Mouse (Mus musculus) cortical plate, adult 2 months (tissue): Measurements from ENCODE around the gene Gm28710. TPM values are rescaled to one million over a fixed set of nuclear protein-coding genes. Genes with fewer than 3 reads are reported as not detected.

Experiments used
- H3K27ac ChIP-seq: fragments of 200-500 bp; 2 replicates; pipeline ENCODE4 v1.5.1; 2012; ENCODE audit warnings: low read length, control low read depth, inconsistent platforms; ENCODE audit not compliant: insufficient read depth
- H3K4me1 ChIP-seq: fragments of 200-500 bp; 2 replicates; pipeline ENCODE4 v1.6.1; 2011; ENCODE audit warnings: low read length; ENCODE audit not compliant: control insufficient read depth, insufficient read depth
- H3K4me3 ChIP-seq: fragments of 200-500 bp; 2 replicates; pipeline ENCODE4 v1.5.1; 2011; ENCODE audit warnings: mild to moderate bottlenecking, low read length, control low read depth; ENCODE audit not compliant: insufficient read depth
- CTCF ChIP-seq: fragments of 200-500 bp; IDR thresholded peaks from 2 replicates; pipeline ENCODE4 v1.5.1; 2011; ENCODE audit warnings: mild to moderate bottlenecking, control low read depth, low read length; ENCODE audit not compliant: insufficient read depth; ENCODE audit errors: extremely low read depth
- POLR2A ChIP-seq: fragments of 200-500 bp; IDR thresholded peaks from 2 replicates; pipeline ENCODE4 v1.6.1; 2011; ENCODE audit warnings: mild to moderate bottlenecking, low read length, control low read depth; ENCODE audit not compliant: insufficient read depth; ENCODE audit errors: extremely low read depth
- polyA plus RNA-seq: library from polyadenylated mRNA; depleted of rRNA; stranded (reverse); fragments of >200 nt; gene quantifications from 2 replicates; pipeline ENCODE4 v1.2.3, GENCODE M21; 2012; rRNA removed

Gm28710 gene
- polyA plus RNA-seq, 1 experiment = not detected

DNA sequence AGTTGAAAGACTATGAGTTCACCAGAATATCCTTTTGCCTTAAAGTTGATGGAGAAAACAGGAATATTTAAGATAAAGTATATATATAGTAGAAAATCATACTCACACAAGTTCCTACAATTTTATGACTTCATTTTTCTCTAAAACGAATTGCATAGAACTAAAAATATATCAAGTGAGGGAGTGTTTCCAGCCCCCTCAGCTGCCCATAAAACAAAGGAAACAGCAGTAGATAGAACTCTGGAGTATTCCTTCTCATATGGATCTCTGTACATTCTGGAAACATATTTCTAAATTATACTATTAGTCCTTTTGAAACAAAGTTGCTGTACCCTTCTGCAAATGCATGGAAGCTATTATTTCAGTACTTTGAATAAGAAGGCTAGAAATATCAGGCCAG lies 130.9 kb downstream of the Gm28710 start:
- no peaks in the 10 kb centered on the region for H3K4me1 ChIP-seq
- no peak overlapping the region for H3K27ac ChIP-seq
- H3K4me3 ChIP-seq = no peak overlapping the region
- TF ChIP-seq CTCF (no peak), POLR2A (no peak)

Other genes with a start within 250 kb of the Gm28710 start
- 4.6 and 4.8 TPM in 2 replicates for gene Hgf, start 238.3 kb upstream of the Gm28710 start, polyA plus RNA-seq